Mouse (Mus musculus) regulatory T cell (primary cell): ENCODE measurements around the gene Erf.

Source experiments
- in situ Hi-C: fragments of 300-600 bp; cut with MboI, MseI; formaldehyde crosslinking; loops from one replicate; pipeline ENCODE4 v1.15.1; 2025; ENCODE audit warnings: high pct_unique_total_duplicates

Gene Erf

GRCm38 (mm10) chr7:25214172-25214571 is 36.4 kb downstream of the Erf start:
- in situ Hi-C loops = no loop called here

- in situ Hi-C loops = no loop called here
Measured at GRCm38 (mm10) chr7:25213099-25213498, 37.5 kb downstream of the Erf start.

GRCm38 (mm10) chr7:25210482-25210881 is 40.1 kb downstream of the Erf start:
- in situ Hi-C loops = no loop called here

GRCm38 (mm10) chr7:25209161-25209622 is 41.4 kb downstream of the Erf start:
- in situ Hi-C loops = loop anchor here (10.0 kb wide), 1 partner anchor 406 kb away; the partner anchor contains the start of genes Dmac2 and Erich4

GRCm38 (mm10) chr7:25206094-25206830 is 44.3 kb downstream of the Erf start:
- in situ Hi-C loops = loop anchor here (10.0 kb wide), 1 partner anchor 409 kb away; the partner anchor contains the start of genes Dmac2 and Erich4

GRCm38 (mm10) chr7:25205355-25206093 is 45.0 kb downstream of the Erf start:
- in situ Hi-C loops = loop anchor here (10.0 kb wide), 1 partner anchor 409 kb away; the partner anchor contains the start of genes Dmac2 and Erich4

- in situ Hi-C loops = loop anchor here (10.0 kb wide), 1 partner anchor 411 kb away; the partner anchor contains the start of genes Dmac2 and Erich4
Measured at GRCm38 (mm10) chr7:25203624-25204023, 46.9 kb downstream of the Erf start.

- in situ Hi-C loops = no loop called here
Measured at GRCm38 (mm10) chr7:25197384-25198018, 53.1 kb downstream of the Erf start.

- in situ Hi-C loops = no loop called here
Measured at GRCm38 (mm10) chr7:25196107-25196506, 54.5 kb downstream of the Erf start.

GRCm38 (mm10) chr7:25195148-25195547 is 55.4 kb downstream of the Erf start:
- in situ Hi-C loops = no loop called here
